Mouse (Mus musculus) c-Kit-positive CD71-positive TER-119-negative erythroid progenitor cells, embryonic 14.5 days (primary cell): ENCODE results near the gene Gm17334.

Source experiments
- DNase-seq: peaks from one replicate; pipeline ENCODE4 v3.0.0-alpha.2; 2013; ENCODE audit warnings: low read depth

The Gm17334 gene

GRCm38 (mm10) chr11:53747985-53748384, 25.0 kb downstream of the Gm17334 start:
- no peak for DNase-seq

GRCm38 (mm10) chr11:53745260-53745659, 27.7 kb downstream of the Gm17334 start:
- no peak for DNase-seq

- DNase-seq, result no peak
These were observed 30.6 kb downstream of the Gm17334 start for GRCm38 (mm10) chr11:53742353-53742752.

GRCm38 (mm10) chr11:53737573-53737946, 35.4 kb downstream of the Gm17334 start:
- peak; percentile 58 for DNase-seq

GRCm38 (mm10) chr11:53736771-53737572, 36.0 kb downstream of the Gm17334 start:
- peak; percentile 78 for DNase-seq

GRCm38 (mm10) chr11:53735682-53736245, 37.2 kb downstream of the Gm17334 start:
- peak; percentile 67 for DNase-seq

GRCm38 (mm10) chr11:53734970-53735681, 37.9 kb downstream of the Gm17334 start:
- no peak for DNase-seq

GRCm38 (mm10) chr11:53734431-53734830, 38.6 kb downstream of the Gm17334 start:
- no peak for DNase-seq

GRCm38 (mm10) chr11:53733824-53734223, 39.2 kb downstream of the Gm17334 start:
- no peak for DNase-seq

- DNase-seq, result no peak
These were observed 40.7 kb downstream of the Gm17334 start for GRCm38 (mm10) chr11:53732244-53732643.

GRCm38 (mm10) chr11:53731457-53731856, 41.5 kb downstream of the Gm17334 start:
- no peak for DNase-seq
